Mouse (Mus musculus) fat pad, adult 2 months (tissue): ENCODE data around the gene Rgs7.

Experiments
- DNase-seq: peaks from one replicate; pipeline ENCODE4 v3.0.0-alpha.2; 2011; ENCODE audit warnings: low read depth, low spot score; ENCODE audit errors: extremely low read depth

Gene Rgs7

GRCm38 (mm10) chr1:175317264-175317663 is 175.0 kb downstream of the Rgs7 start:
- DNase-seq: no peak

- no peak for DNase-seq
These were observed 184.7 kb downstream of the Rgs7 start for GRCm38 (mm10) chr1:175307604-175308003.

DNA sequence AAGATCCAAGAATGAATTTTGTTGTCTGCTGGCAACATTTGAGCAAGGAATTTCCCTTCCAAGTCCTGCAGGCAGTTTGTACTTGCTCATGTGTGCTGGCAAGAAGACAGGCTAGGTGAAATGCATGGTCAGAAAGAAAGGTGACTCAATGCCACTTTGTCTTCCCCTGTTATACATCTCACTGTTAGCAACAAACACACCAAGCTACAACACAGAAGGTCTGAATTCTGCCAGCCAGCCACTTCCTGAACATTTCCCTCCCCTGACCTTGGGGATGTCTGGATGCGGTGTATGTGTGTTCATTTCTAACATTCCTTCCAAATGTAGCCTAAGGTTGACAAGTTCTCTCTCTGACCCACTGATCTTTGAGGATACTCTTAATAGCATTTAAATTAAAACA is 191.4 kb downstream of the Rgs7 start:
- peak; percentile 42 for DNase-seq

DNA sequence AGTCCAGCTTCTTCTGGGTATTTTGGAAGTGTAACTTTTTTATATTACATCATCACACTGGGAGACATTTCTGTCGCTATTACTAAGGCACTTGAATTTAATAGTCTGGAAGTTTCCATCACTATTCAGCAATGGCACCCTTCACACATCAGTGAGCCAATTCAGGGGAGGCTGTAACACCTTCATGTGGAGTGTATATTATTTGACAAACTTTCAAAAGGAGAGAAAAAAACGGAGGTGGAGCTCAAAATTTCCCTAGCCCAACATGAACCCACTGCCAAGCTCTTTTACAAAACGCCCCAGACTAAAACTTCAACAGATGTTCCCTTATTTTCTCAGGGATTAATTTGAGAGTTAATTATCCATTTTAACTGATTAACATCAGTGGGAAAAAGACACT is 191.9 kb downstream of the Rgs7 start:
- no peak for DNase-seq

GRCm38 (mm10) chr1:175299603-175300397 is 192.5 kb downstream of the Rgs7 start:
- no peak for DNase-seq

DNA sequence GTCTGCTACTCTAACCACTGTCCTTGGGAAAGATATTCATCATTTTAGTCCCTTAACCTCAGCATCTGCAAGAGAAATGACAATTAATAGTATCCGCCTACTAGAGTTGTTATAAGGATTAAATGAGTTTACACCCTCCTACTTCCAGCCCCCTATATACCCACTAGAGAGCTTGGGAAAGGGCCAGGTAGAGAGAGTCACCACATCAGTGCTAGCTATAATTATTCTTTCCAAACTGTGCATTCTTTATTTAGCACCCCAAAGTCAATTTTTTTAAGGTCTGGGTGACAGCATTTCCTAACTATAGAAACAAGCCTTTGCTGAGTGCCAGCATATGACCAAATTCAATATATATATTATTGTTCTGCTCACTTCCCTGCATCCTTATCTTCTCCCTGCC is 195.4 kb downstream of the Rgs7 start:
- DNase-seq: no peak

- no peak for DNase-seq
These were observed 202.2 kb downstream of the Rgs7 start for GRCm38 (mm10) chr1:175290072-175290471.

GRCm38 (mm10) chr1:175262341-175262740 is 230.0 kb downstream of the Rgs7 start:
- no peak for DNase-seq

- no peak for DNase-seq
These were observed 232.9 kb downstream of the Rgs7 start for GRCm38 (mm10) chr1:175259374-175259773.

DNA sequence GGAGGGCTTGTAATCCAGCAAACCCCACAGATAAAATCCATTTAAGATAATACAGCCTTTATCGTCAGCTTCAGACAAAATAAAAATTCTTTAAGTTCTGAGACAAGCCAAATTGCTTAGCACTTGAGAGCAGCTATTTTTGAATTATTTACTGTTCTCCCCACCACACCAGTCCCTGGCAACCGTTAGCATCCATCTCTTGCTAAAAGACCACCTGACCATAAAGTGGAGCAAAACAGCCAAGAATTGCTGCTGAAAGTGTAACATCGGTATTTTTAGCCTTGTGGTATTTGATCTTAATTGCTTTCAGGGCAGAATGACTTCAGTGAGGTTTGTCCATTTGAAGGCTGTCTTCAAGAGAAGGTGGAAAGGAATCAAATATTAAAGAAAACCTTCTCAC is 237.1 kb downstream of the Rgs7 start:
- no peak for DNase-seq

DNA sequence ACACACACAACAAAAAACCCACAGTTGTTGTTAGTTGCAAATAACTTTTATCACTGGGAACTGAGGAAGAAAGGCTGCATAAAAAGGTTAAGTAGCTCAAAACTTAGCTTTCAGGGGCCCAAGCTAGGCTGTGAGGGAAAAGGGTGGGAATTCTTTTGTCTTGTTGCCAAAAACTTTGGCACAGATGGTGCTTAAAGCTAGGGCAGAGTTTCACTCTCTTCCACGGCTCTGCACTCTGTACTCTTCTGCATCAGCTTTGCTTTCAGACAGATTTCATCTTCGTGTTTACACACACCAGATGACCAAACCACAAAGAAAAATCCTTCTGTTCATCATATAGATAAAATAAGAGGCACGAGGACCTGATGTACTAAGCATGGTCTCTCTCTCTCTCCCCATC is 237.6 kb downstream of the Rgs7 start:
- no peak for DNase-seq

DNA sequence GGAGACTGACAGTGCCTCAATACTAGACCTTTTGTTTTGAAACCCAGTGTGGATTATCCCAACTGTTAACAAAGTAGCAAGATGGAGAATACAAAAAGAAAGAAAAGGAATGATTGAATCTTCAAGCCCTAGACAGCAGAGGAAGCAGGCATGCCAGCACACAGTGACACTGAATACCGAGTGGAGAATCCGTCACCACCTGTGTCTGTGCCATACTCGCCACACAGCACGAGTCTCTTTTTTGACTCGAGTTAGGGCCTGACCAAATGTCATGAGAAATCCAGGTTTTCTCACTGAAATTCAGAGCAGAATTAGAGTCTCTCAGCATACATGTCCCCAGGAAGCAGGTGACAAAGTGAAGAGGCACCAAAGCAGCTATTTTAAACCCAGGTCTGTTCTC is 250.2 kb downstream of the Rgs7 start:
- no peak for DNase-seq

GRCm38 (mm10) chr1:175240137-175240536 is 252.2 kb downstream of the Rgs7 start:
- no peak for DNase-seq

DNA sequence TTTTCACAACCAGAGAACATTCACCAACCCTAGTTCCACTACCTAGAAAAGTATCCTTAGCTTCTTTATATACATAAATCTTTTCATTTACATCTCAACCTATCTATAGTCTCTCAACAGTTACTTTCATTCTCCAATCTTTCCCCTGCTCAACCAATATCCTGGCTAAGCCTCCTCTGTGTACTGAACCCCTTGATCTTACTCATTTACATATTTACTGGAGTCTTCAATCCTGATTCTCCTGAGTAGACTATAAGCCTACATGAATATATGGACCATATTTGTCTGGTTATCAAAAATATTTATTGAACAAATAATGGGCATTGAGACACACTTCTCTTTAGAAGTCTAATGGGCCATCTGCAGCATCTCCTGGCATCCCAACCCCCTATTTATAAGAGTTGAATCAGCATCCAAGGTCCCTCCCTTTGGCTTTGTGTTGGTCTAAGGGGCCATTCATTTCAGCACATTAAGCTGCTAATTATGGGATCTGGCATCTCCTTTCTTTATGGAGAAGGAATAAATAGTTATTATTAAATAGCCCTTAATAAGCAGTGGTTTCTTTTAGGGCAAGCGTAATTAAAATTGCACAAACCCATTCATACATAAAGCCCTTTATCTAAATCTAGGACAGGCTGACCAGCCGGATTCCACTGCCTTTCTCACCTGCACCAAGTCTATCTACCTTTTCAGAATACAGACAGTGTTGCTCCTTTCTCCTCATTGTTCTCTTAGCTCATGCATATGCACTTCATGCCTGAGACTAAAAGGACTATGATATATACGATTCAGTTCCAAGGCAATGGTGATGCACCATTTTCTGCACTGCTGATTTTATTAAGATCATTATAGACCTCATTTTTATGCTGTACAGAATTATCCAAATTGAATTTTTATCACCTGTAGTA is 270.5 kb downstream of the Rgs7 start:
- DNase-seq: no peak

- DNase-seq: no peak
These were observed 272.7 kb downstream of the Rgs7 start for GRCm38 (mm10) chr1:175219563-175219962.

GRCm38 (mm10) chr1:175207004-175207403 is 285.3 kb downstream of the Rgs7 start:
- DNase-seq: no peak

DNA sequence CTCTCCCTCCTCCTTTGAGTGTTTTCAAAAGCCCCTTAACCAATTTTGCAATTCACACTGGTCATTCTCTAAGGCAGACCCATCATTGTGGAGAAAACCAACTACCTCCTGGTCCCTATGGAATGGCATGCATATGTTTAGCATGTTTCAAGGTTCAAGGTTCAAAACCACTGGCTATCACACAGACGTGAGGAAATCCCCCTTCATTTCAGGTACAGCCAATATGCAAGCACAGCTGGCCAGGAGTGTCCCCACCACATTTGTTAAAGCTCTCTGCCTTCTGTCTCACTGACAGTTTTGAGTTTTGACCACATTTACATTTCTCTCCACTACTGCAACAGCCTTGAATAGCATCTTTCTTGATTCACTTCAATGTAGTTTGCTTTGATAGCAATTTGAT is 286.7 kb downstream of the Rgs7 start:
- no peak for DNase-seq

DNA sequence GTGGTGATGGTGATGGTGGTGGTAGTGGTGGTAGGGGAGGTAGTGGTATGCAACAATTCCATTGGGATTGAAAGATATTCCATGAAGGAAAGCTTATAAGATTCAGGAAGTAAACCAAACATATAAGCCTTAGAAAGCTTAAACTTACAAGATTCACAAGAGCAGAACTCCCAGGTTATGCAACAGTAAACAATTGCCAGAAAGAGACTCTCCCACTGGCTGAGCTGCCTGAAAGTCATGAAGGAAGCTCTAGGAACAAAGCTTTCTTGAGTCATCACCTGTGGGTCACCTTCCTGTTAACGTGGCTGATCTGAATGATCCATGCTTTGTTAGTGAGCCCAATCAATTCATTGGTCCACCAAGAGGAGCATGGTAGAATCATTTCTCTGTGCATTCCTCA is 288.8 kb downstream of the Rgs7 start:
- DNase-seq: no peak

DNA sequence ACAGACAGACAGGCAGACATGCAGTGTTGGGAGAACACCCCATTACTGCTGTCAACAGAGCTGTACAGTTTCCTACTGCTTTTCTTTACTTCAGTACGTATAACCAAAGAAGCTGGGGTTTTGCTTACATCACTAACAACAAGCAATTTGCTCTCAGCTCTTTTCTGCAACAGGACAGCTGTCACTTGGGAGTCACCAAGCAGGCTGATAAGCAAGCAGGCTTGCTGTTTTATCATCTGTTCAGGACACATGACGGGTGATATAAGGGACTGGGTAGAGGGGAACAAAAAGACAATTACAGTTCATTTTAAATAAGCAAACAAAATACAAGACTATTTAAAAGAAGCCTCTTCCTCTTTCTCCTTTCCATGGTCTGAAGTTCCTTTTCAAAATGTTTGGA is 289.4 kb downstream of the Rgs7 start:
- no peak for DNase-seq

DNA sequence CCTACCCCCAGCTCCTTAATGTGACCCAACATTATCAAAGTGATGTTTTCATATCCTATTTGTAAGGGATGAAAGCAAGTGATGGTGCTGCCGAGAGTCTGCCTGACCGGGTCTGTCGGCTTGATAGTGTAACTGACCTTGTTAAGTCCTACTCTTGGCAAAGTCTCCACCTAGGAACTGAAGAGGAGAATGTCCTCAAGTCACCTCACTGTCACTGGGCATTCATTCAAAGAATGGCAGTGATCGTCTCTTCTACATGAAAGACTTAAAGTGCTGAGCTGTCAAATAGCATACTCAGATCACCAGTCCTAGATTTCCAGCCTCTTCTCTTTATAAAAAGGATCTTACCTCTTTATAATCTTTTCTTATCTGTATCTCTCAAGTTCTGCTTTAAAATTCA is 293.4 kb downstream of the Rgs7 start:
- DNase-seq: no peak

DNA sequence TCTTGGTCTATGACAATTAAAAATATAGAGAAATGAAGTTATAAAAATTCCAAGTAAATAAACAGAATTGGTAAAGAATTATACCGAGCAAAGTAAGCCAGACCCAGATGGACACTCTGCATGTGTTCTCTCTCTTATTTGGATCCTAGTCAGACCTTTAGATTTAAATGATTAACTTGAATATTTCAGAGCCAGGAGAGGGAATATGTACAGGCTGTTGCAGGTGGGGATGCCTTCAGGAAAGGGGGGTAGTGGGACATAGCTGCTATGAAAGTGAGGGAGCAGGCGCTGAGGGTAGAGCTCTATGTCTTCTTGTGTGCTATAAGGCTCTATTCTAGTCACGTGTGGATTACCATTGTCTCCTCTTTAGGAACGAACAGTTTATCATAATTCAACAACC is 296.5 kb downstream of the Rgs7 start:
- no peak for DNase-seq

- DNase-seq: no peak
These were observed 304.1 kb downstream of the Rgs7 start for GRCm38 (mm10) chr1:175188186-175188585.
